Mouse (Mus musculus) liver, embryonic 16.5 days (tissue): Measurements from ENCODE around the gene G430095P16Rik. TPM values are rescaled to one million over a fixed set of nuclear protein-coding genes. Genes with fewer than 3 reads are reported as not detected.
A peak's percentile ranks its signal among the peaks of the same experiment; 100 is the strongest.

Experiments used
- ATAC-seq: fragments of 200-750 bp; cut with Nextera tagmentation; 2 replicates; pipeline ENCODE4 v1.8.0; 2017; ENCODE audit warnings: low read depth, mild to moderate bottlenecking, moderate number of reproducible peaks, moderate library complexity
- H3K27ac ChIP-seq: fragments of 300-500 bp; sonication (generic); 2 replicates; pipeline ENCODE4 v1.5.1; 2014; ENCODE audit warnings: mild to moderate bottlenecking, low read length
- H3K27me3 ChIP-seq: fragments of 300-500 bp; sonication (generic); 2 replicates; pipeline ENCODE4 v1.6.1; 2014; ENCODE audit warnings: low read depth, low read length, mixed read lengths; ENCODE audit not compliant: control insufficient read depth, insufficient read depth
- H3K36me3 ChIP-seq: fragments of 300-500 bp; sonication (generic); 2 replicates; pipeline ENCODE4 v1.6.1; 2014; ENCODE audit warnings: mild to moderate bottlenecking; ENCODE audit not compliant: control insufficient read depth, insufficient read depth
- H3K4me1 ChIP-seq: fragments of 300-500 bp; sonication (generic); 2 replicates; pipeline ENCODE4 v1.6.1; 2014; ENCODE audit warnings: low read depth, low read length, mixed read lengths; ENCODE audit not compliant: control insufficient read depth
- H3K4me2 ChIP-seq: fragments of 300-500 bp; sonication (generic); 2 replicates; pipeline ENCODE4 v1.6.1; 2014; ENCODE audit warnings: low read depth, low read length, mixed read lengths
- H3K4me3 ChIP-seq: fragments of 300-500 bp; sonication (generic); 2 replicates; pipeline ENCODE4 v1.5.1; 2014; ENCODE audit warnings: low read depth, mild to moderate bottlenecking, low read length
- H3K9ac ChIP-seq: fragments of 300-500 bp; sonication (generic); 2 replicates; pipeline ENCODE4 v1.6.1; 2014; ENCODE audit warnings: low read depth, low read length
- H3K9me3 ChIP-seq: fragments of 300-500 bp; sonication (generic); replicated peaks from 2 replicates; pipeline ENCODE4 v1.6.1; 2016; ENCODE audit warnings: low read length; ENCODE audit not compliant: control insufficient read depth
- WGBS: fragments of 180-500 bp; shearing (Covaris S2); extraction: QIAGEN DNeasy Blood & Tissue Kit; methylation state at CpG from one replicate; pipeline ENCODE4 v1.1.7; 2014; ENCODE audit not compliant: insufficient replicate concordance; 5-methylcytosine and 5-hydroxymethylcytosine counted together
- polyA plus RNA-seq: library from polyadenylated mRNA; unstranded; fragments of >200 nt; fragmentation: Nextera tagmentation; extraction: Ambion mirVana; gene quantifications from 2 replicates; pipeline ENCODE4 v1.2.1, GENCODE M21; 2015

The G430095P16Rik gene
- polyA plus RNA-seq, 1 experiment from 2014 or later = 7.0 TPM

DNA sequence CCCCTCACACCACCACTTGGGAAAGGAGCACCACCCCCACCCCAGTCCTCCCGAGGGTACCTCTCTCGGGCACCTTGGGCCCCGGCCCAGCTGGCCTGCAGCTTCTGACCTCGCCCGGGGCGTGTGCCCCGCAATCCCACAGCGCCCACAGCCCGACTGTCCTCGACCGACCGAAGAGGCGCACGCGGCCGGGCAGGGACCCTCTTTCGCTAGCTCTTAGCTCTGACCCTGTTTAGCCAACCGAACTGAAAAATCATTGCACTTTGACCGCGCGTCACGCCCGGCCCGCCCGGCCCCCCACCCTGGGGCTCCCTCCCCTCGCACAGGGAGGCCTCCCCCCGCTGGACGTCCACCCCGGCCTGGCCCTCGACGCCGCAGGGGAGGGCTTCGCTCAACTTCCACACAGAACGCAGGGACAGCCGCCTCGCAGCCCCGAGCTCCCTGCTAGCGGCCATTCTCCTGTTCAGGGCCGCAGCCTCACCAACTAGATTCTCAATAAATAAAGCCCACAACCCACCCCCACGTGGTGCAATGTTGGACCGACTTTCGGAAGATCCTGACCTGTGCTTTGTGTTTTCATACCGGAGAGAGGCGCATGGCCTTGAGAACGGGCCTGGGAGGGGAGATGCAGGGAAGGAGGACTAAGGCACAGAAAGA, 16.1 kb upstream of the G430095P16Rik start:
- Histone ChIP-seq H3K27ac (peak overlapping the region; percentile 59), H3K36me3 (peaks cover 17% of the 10 kb centered on the region), H3K27me3 (peaks cover 29% of the 10 kb centered on the region), H3K9me3 (no peaks in the 10 kb centered on the region), H3K4me3 (peak overlapping the region; percentile 55), H3K4me1 (peaks cover 56% of the 10 kb centered on the region), H3K4me2 (peak overlapping the region; percentile 93), H3K9ac (peak overlapping the region; percentile 63)
- peak; percentile 7; the same call in 1 of the 2 replicates for ATAC-seq
- under 1% methylated on average over 45 of the region's 45 CpGs for WGBS

DNA sequence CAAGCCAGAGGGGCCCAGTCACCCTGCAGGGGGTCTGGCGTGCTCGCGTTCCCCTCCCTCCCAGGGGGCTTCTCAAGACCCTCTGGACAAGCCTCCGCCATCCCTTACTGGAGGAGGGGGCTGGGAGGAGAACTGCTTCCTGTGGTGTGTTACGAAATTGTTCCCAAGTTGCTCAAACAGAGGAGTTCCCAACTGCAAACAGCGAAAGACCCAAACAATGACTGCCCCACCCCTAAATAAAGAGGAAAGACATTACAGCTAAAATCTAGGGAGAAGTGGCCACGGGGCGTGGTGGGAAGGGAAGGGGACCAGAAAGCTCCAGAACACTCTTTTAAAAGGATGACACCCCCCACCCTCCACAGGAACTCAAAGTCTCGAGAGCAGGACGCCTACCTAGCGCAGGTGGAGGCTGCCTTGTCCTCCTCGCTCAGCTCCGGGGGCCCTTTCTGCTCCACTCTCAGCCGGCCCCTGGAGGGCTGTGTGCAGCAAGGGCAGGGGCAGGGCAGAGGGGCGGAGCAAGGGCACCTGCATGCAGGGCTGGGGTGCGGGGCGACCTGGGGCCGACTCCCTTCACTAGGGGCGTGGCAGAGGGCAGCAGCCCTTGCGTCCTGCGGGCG, 15.4 kb upstream of the G430095P16Rik start:
- Histone ChIP-seq H3K9me3 (no peaks in the 10 kb centered on the region), H3K27ac (peak overlapping the region; percentile 59), H3K4me3 (peak overlapping the region; percentile 55), H3K36me3 (peaks cover 17% of the 10 kb centered on the region), H3K4me1 (peaks cover 57% of the 10 kb centered on the region), H3K9ac (peak overlapping the region; percentile 63), H3K4me2 (peak overlapping the region; percentile 93), H3K27me3 (peaks cover 29% of the 10 kb centered on the region)
- WGBS = 2% methylated on average over 22 of the region's 22 CpGs
- peak; percentile 40 for ATAC-seq

DNA sequence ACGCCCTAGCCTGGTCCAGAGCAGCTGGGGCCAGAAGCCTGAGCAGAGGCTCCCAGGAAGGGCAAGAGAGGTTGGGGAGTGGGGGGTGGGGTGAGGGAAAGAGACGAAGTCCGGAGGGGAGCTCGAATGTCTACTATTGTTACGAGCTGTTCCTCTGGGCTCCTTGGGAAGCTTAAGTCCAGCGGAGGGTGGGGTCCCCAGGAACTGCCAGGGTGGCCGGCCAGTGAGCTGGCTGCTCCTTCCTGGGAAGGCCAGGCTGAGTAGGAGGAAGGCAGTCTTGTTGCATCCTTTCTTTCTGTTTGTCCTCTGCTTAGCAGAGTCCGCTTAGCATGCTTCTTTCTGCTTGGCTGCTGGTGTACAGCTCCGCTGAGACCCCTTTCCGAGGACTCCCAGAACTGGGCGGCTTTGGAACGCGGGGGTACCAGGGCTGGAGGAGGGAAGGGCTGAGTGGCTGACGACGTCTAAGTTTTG, 14.7 kb upstream of the G430095P16Rik start:
- H3K27me3 ChIP-seq = peaks cover 29% of the 10 kb centered on the region
- peak overlapping the region; percentile 93 for H3K4me2 ChIP-seq
- peak overlapping the region; percentile 63 for H3K9ac ChIP-seq
- no peaks in the 10 kb centered on the region for H3K9me3 ChIP-seq
- WGBS = 15% methylated on average over 15 of the region's 15 CpGs
- peak overlapping the region; percentile 59 for H3K27ac ChIP-seq
- H3K36me3 ChIP-seq = peaks cover 12% of the 10 kb centered on the region
- ATAC-seq = no peak
- H3K4me1 ChIP-seq = peaks cover 62% of the 10 kb centered on the region
- peak overlapping the region; percentile 55 for H3K4me3 ChIP-seq

DNA sequence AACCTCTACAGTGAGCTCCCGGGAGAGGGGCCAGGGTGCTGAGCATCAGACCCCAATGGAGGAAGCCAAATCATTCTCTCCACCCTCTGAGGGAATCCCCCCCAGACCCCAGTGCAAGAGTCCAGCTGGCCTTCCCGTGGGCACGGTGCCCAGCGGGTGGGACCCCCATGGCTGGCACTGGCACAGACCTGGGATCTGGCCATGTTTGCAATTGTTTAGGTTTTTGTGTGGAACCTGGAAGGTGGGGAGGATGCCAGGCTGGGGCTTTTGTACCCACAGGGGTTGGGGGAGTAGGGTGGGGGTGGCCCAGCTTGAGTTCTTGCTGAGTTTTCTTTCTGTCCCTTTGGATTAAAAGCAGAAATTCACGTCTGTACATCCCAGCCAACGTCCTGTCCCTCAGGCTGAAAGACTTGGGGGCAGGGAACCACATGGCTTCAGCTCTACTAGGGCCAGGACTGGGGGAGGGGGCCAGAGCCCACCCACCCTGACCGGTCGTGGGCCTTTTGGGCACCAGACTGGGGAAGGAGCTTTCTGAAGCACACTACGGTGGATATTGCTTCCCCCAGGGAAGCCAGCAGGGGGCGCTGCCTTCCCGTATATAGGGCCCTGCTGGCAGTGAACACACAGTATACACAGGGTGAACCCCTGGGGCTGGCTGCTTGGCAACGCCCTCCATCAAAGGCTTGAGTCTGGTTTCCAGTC, 13.9 kb upstream of the G430095P16Rik start:
- no peak overlapping the region for H3K4me3 ChIP-seq

DNA sequence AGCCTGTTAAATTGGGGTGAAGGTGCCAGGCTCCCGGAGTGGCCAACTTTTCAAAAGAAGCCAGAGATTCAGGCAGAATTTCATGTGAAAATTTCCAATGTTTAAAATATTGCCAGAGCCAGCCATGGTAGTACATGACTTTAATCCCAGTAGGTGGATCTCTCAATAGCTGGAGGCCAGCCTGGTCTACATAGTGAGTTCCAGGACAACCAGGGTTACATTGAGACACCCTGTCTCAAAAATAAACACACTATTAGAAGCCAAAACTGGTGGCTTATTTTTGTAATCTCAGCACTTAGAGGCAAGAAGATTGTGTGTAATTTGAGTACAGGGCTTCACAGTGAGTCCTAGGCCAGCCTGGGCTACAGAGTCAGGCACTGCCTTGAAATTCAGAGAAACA, 12.9 kb upstream of the G430095P16Rik start:
- H3K27ac ChIP-seq = no peak overlapping the region
- peaks cover 48% of the 10 kb centered on the region for H3K4me1 ChIP-seq
- peaks cover 29% of the 10 kb centered on the region for H3K27me3 ChIP-seq

More for the DNA sequence above, 13.9 kb upstream of the G430095P16Rik start:
- Histone ChIP-seq H3K9me3 (no peaks in the 10 kb centered on the region), H3K27me3 (peaks cover 29% of the 10 kb centered on the region), H3K27ac (no peak overlapping the region), H3K4me2 (peak overlapping the region; percentile 93), H3K4me1 (peaks cover 59% of the 10 kb centered on the region), H3K36me3 (peaks cover 4% of the 10 kb centered on the region), H3K9ac (0 out of 2 replicates have a peak overlapping the region, but pooled peaks have one; percentile 4)
- ATAC-seq = peak; percentile 46
- WGBS = 24% methylated on average over 12 of the region's 12 CpGs

DNA sequence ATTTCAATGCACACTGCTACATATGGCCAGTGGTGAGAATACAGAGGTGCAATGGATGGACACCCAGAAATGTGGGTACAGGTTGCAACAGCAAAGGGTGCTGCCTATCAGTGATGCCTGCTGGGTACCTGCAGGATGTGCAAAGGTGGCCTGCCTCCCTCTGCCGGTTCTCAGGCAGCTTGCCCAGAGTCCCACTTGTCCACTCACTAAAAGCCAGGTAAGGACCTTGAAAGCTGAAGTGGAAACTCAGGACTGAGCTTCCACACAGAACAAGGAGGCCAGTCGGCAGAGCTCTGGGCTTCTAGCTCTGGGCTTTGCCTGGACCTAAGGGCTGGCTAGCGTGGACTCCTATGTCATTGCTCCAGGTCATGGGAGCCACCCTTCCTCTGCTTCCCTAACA, 11.5 kb upstream of the G430095P16Rik start:
- H3K27ac ChIP-seq = no peak overlapping the region
- H3K4me2 ChIP-seq = no peak overlapping the region
- 72% methylated on average over 3 of the region's 3 CpGs for WGBS
- H3K9me3 ChIP-seq = no peaks in the 10 kb centered on the region
- H3K36me3 ChIP-seq = no peaks in the 10 kb centered on the region
- ATAC-seq = no peak
- H3K4me1 ChIP-seq = peaks cover 41% of the 10 kb centered on the region
- H3K4me3 ChIP-seq = no peak overlapping the region
- no peak overlapping the region for H3K9ac ChIP-seq
- peaks cover 26% of the 10 kb centered on the region for H3K27me3 ChIP-seq

More for the DNA sequence above, 12.9 kb upstream of the G430095P16Rik start:
- no peak overlapping the region for H3K4me3 ChIP-seq
- ATAC-seq = no peak
- no peak overlapping the region for H3K4me2 ChIP-seq
- H3K9me3 ChIP-seq = no peaks in the 10 kb centered on the region
- no peak overlapping the region for H3K9ac ChIP-seq
- no peaks in the 10 kb centered on the region for H3K36me3 ChIP-seq
- WGBS = 97% methylated on average over 1 of the region's 1 CpGs

DNA sequence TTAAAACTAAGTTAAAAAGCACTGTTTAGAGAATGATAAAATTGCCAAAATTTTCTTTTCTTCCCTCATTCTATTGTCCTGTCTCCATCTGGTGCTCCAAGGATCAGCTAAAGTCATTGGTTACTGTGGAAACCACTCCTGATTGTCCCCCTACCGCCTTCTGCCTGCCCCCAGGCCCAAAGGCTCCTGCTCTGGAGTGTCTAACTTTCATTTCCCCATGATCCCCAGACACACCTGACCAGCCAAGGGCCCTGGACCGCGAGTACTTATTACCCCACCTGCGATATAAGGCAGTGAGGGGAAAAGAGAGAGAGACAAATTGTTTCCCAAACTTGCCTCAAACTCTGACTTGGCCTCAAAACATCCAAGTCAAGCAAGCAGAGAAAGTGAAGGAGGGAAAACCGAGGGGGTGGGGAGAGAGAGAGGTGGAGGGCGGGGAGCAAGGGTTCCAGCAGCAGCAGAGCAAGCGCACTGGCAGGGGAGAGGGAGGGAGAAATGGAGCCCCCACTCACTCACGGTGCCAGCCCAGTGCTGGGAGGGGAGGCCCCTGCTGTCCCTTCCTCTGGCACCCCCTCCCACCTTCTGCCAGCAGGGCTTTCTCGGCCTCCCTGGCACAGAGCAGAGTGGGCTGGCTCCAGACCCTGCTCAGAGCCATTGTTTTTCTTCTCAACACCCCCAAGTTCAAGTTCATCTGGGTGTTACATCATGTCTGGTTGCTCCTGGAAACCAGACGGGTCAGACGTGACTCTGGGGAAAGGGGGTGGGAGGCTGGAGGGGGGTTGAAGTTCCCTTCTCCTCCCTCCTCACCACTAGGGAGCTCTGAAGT, 10.7 kb upstream of the G430095P16Rik start:
- 44% methylated on average over 11 of the region's 11 CpGs for WGBS
- Histone ChIP-seq H3K9ac (peak overlapping the region; percentile 16; the same call in 1 of the 2 replicates), H3K4me1 (peaks cover 33% of the 10 kb centered on the region), H3K9me3 (no peaks in the 10 kb centered on the region), H3K36me3 (no peaks in the 10 kb centered on the region), H3K27me3 (peaks cover 18% of the 10 kb centered on the region), H3K27ac (peak overlapping the region; percentile 7; the same call in 1 of the 2 replicates), H3K4me2 (no peak overlapping the region), H3K4me3 (no peak overlapping the region)
- ATAC-seq = no peak

DNA sequence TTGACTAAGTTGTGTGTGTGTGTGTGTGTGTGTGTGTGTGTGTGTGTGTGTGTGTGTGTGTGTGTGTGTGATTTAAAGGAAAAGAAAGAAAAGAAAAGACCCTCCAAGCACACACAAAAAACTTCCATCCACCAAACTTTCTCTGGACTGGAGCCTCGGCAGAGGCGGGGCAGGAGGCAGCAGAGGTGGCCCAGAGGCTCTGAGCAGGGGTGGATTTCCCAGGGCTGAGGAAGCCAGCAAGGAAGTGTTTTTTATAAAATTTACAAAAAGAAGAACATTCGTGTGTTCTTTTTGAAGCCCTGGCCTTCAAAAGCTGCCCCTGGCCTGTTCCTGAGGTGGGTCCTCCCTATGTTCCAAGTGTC, 10.1 kb upstream of the G430095P16Rik start:
- H3K36me3 ChIP-seq = no peaks in the 10 kb centered on the region
- H3K27ac ChIP-seq = no peak overlapping the region
- H3K4me3 ChIP-seq = no peak overlapping the region
- peaks cover 12% of the 10 kb centered on the region for H3K27me3 ChIP-seq
- WGBS = 34% methylated on average over 3 of the region's 3 CpGs
- ATAC-seq = no peak
- H3K9ac ChIP-seq = no peak overlapping the region
- no peaks in the 10 kb centered on the region for H3K9me3 ChIP-seq
- H3K4me2 ChIP-seq = no peak overlapping the region
- peaks cover 27% of the 10 kb centered on the region for H3K4me1 ChIP-seq
